Mouse (Mus musculus) intestine, embryonic 14.5 days (tissue): ENCODE measurements around the gene Cst3. TPM values are rescaled to one million over a fixed set of nuclear protein-coding genes. Genes with fewer than 3 reads are reported as not detected.

ENCODE experiments used
- ATAC-seq: fragments of 200-750 bp; cut with Nextera tagmentation; replicated peaks from 2 replicates; pipeline ENCODE4 v1.8.0; 2017; ENCODE audit warnings: low read depth, moderate number of reproducible peaks, moderate TSS enrichment, moderate library complexity; ENCODE audit not compliant: low FRiP score, low TSS enrichment
- DNase-seq: peaks from one replicate; pipeline ENCODE4 v3.0.0-alpha.2; 2018; ENCODE audit warnings: low spot score
- H3K27ac ChIP-seq: fragments of 300-500 bp; sonication (generic); 2 replicates; pipeline ENCODE4 v1.5.1; 2014; ENCODE audit warnings: low read depth, mild to moderate bottlenecking, control low read depth
- H3K27me3 ChIP-seq: fragments of 300-500 bp; sonication (generic); replicated peaks from 2 replicates; pipeline ENCODE4 v1.6.1; 2014; ENCODE audit warnings: low read length, control low read depth; ENCODE audit not compliant: control insufficient read depth, insufficient read depth
- H3K36me3 ChIP-seq: fragments of 300-500 bp; sonication (generic); 2 replicates; pipeline ENCODE4 v1.6.1; 2014; ENCODE audit warnings: low read length, control low read depth; ENCODE audit not compliant: control insufficient read depth, insufficient read depth
- H3K4me1 ChIP-seq: fragments of 300-500 bp; sonication (generic); replicated peaks from 2 replicates; pipeline ENCODE4 v1.6.1; 2014; ENCODE audit warnings: low read length, control low read depth, mixed read lengths; ENCODE audit not compliant: control insufficient read depth, insufficient read depth
- H3K4me2 ChIP-seq: fragments of 300-500 bp; sonication (generic); 2 replicates; pipeline ENCODE4 v1.6.1; 2014; ENCODE audit warnings: low read length
- H3K4me3 ChIP-seq: fragments of 300-500 bp; sonication (generic); 2 replicates; pipeline ENCODE4 v1.5.1; 2014; ENCODE audit warnings: low read depth, low read length, control low read depth, mixed read lengths
- H3K9ac ChIP-seq: fragments of 300-500 bp; sonication (generic); 2 replicates; pipeline ENCODE4 v1.6.1; 2014; ENCODE audit warnings: mild to moderate bottlenecking, low read length
- H3K9me3 ChIP-seq: fragments of 300-500 bp; sonication (generic); 2 replicates; pipeline ENCODE4 v1.6.1; 2016; ENCODE audit warnings: low read length, control low read depth; ENCODE audit not compliant: control insufficient read depth
- WGBS: fragments of 180-500 bp; shearing (Covaris S2); extraction: QIAGEN DNeasy Blood & Tissue Kit; methylation state at CpG from one replicate; pipeline ENCODE4 v1.1.7; 2014; 5-methylcytosine and 5-hydroxymethylcytosine counted together
- polyA plus RNA-seq: library from polyadenylated mRNA; unstranded; fragments of >200 nt; fragmentation: Nextera tagmentation; extraction: Ambion mirVana; gene quantifications from 2 replicates; pipeline ENCODE4 v1.2.1, GENCODE M21; 2014

The Cst3 gene
- polyA plus RNA-seq = 404 and 423 TPM in 2 replicates

- Histone ChIP-seq H3K9me3 (no peaks in the 10 kb centered on the region), H3K9ac (peak within 1 kb of the TSS; percentile 87), H3K36me3 (peaks cover 18% of the 10 kb centered on the region), H3K4me2 (peak within 1 kb of the TSS; percentile 80), H3K27me3 (no peaks in the 10 kb centered on the region), H3K27ac (peak within 1 kb of the TSS; percentile 86), H3K4me3 (peak within 1 kb of the TSS; percentile 96), H3K4me1 (peaks cover 41% of the 10 kb centered on the region)
- DNase-seq (peak; percentile 94), ATAC-seq (peak; percentile 96)
- 0% methylated on average over 19 of the region's 19 CpGs for WGBS
Observed at GRCm38 (mm10) chr2:148875335-148875811, at the start of gene Cst3. Gene Cst3 (minus strand): TSS chr2:148875692.

GRCm38 (mm10) chr2:148902286-148902685 lies 26.8 kb upstream of the Cst3 start:
- 12% methylated on average over 5 of the region's 5 CpGs for WGBS

GRCm38 (mm10) chr2:148900305-148900704 lies 24.8 kb upstream of the Cst3 start:
- Histone ChIP-seq H3K27me3 (no peaks in the 10 kb centered on the region), H3K27ac (no peak overlapping the region), H3K4me3 (no peak overlapping the region), H3K4me1 (no peaks in the 10 kb centered on the region), H3K36me3 (no peaks in the 10 kb centered on the region), H3K9ac (no peak overlapping the region), H3K4me2 (no peak overlapping the region), H3K9me3 (no peaks in the 10 kb centered on the region)
- no peak for DNase-seq
- WGBS = 62% methylated on average over 4 of the region's 4 CpGs
- no peak for ATAC-seq

More at GRCm38 (mm10) chr2:148902286-148902685, 26.8 kb upstream of the Cst3 start:
- Histone ChIP-seq H3K4me3 (no peak overlapping the region), H3K9me3 (no peaks in the 10 kb centered on the region), H3K9ac (no peak overlapping the region), H3K36me3 (no peaks in the 10 kb centered on the region), H3K4me2 (0 out of 2 replicates have a peak overlapping the region, but pooled peaks have one; percentile 15), H3K4me1 (no peaks in the 10 kb centered on the region), H3K27me3 (no peaks in the 10 kb centered on the region), H3K27ac (no peak overlapping the region)
- DNase-seq (peak; percentile 81), ATAC-seq (peak; percentile 85)

- H3K4me2 ChIP-seq = no peak overlapping the region
- no peaks in the 10 kb centered on the region for H3K9me3 ChIP-seq
- no peaks in the 10 kb centered on the region for H3K4me1 ChIP-seq
- H3K27me3 ChIP-seq = no peaks in the 10 kb centered on the region
- H3K27ac ChIP-seq = no peak overlapping the region
- 78% methylated on average over 1 of the region's 1 CpGs for WGBS
- DNase-seq (no peak), ATAC-seq (no peak)
- no peak overlapping the region for H3K9ac ChIP-seq
- no peak overlapping the region for H3K4me3 ChIP-seq
- no peaks in the 10 kb centered on the region for H3K36me3 ChIP-seq
Observed at GRCm38 (mm10) chr2:148896219-148896618, 20.7 kb upstream of the Cst3 start.

- Histone ChIP-seq H3K9me3 (no peaks in the 10 kb centered on the region), H3K4me1 (no peaks in the 10 kb centered on the region), H3K27me3 (no peaks in the 10 kb centered on the region), H3K4me3 (no peak overlapping the region), H3K27ac (no peak overlapping the region), H3K4me2 (no peak overlapping the region), H3K9ac (no peak overlapping the region), H3K36me3 (no peaks in the 10 kb centered on the region)
- no peak for DNase-seq
- no peak for ATAC-seq
Observed at GRCm38 (mm10) chr2:148893107-148893506, 17.6 kb upstream of the Cst3 start.

- Histone ChIP-seq H3K4me3 (no peak overlapping the region), H3K27me3 (no peaks in the 10 kb centered on the region), H3K27ac (no peak overlapping the region), H3K9ac (no peak overlapping the region), H3K4me1 (no peaks in the 10 kb centered on the region), H3K36me3 (no peaks in the 10 kb centered on the region), H3K4me2 (no peak overlapping the region), H3K9me3 (no peaks in the 10 kb centered on the region)
- DNase-seq = no peak
- WGBS = 69% methylated on average over 5 of the region's 5 CpGs
- no peak for ATAC-seq
Observed at GRCm38 (mm10) chr2:148890021-148890851, 14.7 kb upstream of the Cst3 start.

GRCm38 (mm10) chr2:148889331-148890010 lies 14.0 kb upstream of the Cst3 start:
- Histone ChIP-seq H3K9ac (no peak overlapping the region), H3K4me2 (no peak overlapping the region), H3K27ac (no peak overlapping the region), H3K4me1 (no peaks in the 10 kb centered on the region), H3K27me3 (no peaks in the 10 kb centered on the region), H3K9me3 (no peaks in the 10 kb centered on the region), H3K36me3 (no peaks in the 10 kb centered on the region), H3K4me3 (no peak overlapping the region)
- no peak for ATAC-seq
- 67% methylated on average over 3 of the region's 3 CpGs for WGBS
- DNase-seq = no peak

- Histone ChIP-seq H3K27ac (no peak overlapping the region), H3K36me3 (no peaks in the 10 kb centered on the region), H3K9ac (no peak overlapping the region), H3K4me3 (no peak overlapping the region), H3K4me2 (no peak overlapping the region), H3K27me3 (no peaks in the 10 kb centered on the region), H3K4me1 (no peaks in the 10 kb centered on the region), H3K9me3 (no peaks in the 10 kb centered on the region)
- WGBS = 86% methylated on average over 3 of the region's 3 CpGs
- ATAC-seq = no peak
- no peak for DNase-seq
Observed at GRCm38 (mm10) chr2:148888872-148889271, 13.4 kb upstream of the Cst3 start.
